Mouse (Mus musculus): Measurements from ENCODE around the gene Cct5.

Gene Cct5

DNA sequence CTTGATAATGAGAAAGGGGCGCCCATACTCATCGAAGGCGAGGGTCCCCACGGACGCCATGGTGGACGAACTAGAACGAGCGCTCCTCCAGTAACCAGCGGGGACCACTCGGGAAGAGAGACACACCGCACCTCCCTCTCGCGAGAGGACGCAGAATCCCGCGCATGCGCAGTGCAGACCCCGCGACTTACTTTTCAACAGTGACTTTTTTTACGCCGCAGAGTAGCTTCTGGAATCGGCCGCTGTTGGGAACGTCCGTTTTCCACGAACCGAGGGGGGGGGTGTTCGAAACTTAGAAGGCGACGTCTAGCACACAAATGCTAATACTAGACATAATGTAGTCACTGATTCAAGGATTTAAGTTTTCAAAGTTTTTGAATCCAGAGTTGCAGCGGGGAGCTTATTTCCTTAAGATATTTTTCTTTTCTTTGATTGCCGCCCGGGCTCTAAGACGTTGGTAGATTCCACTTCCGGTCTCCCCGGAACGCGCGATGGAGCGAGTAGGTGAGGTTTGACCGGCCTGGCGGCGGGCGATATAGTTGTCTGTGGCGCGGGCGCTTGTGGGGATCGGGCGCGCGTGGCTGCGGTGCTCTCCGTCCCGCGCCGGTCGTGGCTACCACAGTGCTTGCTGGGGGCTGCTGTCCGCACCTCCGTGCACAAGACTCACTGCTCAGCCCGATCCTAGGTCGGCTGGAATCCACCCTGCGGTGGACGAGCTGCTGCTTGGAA lies at the start of gene Cct5, which contains the start of gene Fam173b:
Gene Cct5, minus strand, starts transcription at position 159 of the 729 bp plus-strand sequence.
Gene Fam173b, plus strand, starts transcription at position 207 of the 729 bp plus-strand sequence.
- peak; percentile 98 for DNase-seq

DNA sequence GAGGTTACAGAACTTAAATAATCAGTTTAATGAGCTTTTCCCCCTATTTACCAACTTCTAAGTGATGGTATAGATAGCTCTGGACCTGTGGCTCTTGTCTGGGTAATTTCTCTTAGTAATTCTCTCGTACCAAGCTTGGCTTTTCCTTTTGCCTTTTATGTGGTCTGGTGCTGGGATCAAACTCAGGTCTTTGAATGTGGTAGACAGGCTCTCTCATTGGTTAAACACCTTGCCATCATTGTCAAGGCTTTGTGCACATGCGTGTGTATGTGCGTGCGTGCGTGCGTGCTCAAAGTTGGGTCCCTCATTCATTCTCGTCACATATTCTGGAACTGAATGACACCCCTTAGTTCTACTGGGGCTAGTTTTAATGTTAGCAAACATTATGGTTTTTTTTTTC lies 49.2 kb upstream of the Cct5 start:
- DNase-seq, result no peak

DNA sequence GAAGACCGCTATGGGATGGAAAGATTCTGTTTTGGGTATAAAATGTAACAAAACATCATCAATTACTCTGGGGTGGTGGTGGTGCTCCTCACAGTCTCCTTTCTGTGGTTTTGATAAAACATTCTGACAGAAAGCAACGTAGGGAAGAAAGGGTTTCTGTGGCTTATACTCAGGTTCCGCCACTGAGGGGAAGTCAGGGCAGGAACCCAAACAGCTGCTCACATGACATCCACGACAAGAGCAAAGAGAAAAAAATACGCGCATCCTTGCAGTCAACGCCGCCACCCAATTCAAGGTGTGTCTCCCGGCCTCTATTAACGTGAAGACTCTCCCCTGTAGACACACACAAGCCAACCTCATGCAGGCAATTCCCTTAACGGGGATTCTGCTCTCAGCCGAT lies 48.1 kb upstream of the Cct5 start:
- DNase-seq, result no peak

DNA sequence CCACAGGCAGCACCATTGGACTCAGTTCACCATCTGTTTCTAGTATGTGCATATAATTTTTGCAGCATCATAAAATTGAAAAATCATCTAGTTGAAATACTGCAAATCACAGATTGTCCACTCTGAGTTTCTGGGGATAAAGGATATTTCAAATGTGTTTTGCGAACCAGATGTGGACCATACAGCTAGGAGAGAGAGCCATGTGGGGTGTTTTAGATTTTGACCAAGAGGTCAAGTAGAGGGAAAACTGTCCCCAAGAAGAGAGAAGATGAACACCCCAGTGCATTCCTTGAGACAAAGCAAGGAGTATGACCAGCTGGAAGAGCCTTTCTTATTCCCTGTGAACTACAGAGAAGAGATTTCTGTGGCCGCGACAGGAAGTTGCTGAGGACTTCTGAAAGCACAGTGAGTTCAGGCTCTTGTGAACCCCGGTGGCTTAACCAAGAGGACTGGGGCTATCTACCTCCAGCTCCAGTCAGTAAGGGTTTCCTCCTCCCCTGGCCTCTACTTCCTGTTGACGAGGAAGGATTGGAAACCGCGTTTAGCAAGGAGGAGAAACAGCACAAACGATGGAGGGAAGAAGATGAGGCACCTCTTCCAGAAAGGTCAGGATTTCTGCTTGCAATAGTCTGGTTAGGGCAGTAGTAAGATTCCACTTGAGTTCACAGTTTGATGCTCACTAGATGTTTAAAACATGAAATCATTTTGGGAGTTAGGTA lies 46.4 kb upstream of the Cct5 start:
- no peak for DNase-seq

DNA sequence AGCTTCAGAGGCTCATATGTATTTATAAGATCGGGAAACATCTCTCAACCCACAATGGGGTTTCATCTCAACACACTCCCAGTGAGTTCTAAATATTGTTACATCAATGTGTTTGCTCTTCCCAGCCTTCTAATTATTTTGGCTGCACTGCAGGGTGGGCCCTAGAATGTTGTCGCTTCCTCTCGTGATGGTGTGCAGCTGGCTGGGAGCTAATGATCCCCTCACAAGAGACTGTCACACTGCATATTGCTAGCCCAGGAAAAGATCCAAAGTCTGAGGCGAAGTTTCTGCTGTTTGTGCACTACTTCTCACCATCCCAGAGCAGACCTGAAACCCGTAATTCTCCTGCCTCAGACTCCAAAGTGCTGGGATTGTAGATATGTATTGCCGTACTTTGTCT lies 45.6 kb upstream of the Cct5 start:
- DNase-seq, result no peak

DNA sequence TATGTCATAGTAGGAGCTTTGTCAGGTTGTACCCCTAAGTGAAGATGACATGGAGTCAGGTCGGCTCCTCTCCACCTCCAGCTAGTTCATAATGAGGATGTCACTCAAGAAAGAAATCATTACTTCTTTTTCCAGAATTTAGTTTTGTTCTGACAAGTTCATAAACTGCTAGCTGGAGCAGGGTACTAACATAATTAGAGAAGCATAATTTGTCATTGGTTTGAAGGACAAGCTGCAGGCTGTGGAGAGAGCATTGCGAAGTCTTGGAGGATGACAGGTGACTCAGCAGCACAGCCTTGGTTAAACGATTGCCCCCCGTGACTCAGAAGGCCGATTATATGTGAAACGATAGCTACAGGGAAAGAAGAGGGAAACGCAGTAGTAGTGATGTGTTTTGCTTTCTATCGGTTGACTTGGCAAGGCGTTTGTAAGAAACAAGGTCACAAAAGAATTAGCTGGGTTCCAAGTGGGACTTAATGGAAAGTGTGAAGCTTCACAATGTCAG lies 34.5 kb upstream of the Cct5 start:
- DNase-seq, result no peak

DNA sequence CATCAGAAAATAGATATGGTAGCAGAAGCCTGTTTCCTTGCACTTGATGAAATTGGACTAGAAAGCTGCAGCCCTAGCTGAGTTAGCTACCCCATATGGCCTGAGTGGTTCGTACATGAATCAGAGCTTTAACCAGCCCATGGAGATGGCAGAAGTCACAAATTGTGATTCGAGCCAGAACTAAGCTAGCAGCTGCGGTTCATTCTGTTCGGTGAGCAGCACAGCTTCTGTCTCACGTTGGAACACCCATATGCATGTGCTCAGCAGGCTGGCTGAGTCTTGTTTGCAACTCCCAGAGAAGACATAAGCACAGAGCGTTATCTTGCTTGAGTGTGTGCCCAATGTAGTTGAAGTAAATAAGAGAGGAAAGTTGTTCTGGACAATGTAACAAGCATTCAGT lies 33.0 kb upstream of the Cct5 start:
- no peak for DNase-seq

DNA sequence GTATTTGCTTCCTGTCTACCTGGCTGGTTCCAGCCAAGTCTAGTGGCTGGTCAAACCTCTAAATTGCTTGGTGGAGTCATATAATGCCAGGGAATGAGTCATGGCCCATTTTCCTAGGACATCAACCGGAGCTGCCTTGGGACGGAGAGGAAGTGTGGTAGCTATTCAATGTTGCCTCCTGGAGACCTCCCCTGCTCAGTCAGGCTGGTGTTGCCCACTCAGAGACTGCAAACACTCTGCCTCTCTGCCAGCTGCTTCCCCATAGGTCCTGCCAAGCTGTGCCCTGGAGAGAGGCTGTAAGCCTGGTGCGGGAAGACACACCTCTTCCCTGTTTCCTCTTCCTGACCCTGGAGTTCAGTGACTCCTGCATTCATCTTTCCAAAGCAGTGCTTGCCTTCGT lies 30.9 kb upstream of the Cct5 start:
- DNase-seq, result no peak

DNA sequence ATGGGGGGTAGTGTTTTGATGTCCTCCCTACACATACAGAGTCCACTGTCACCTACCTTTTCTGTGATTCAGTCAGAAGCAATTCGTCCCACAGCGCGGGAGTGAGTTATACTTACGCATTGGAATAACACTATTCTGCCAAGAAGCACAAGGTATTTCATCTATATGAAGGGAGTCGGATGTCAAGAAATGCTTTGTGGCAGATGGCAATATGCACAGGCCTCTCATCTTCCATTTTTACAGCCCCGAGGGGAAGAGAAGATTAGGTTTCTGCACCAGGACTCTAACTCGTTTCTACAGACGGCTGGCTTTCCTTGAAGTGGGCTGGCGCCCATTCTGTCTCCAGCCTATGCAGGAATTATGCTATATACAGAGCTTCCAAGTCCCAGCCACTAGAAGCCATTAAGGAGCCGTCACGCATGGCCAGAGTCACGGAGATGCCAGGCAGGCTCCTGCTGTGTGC lies 29.8 kb upstream of the Cct5 start:
- DNase-seq, result no peak

DNA sequence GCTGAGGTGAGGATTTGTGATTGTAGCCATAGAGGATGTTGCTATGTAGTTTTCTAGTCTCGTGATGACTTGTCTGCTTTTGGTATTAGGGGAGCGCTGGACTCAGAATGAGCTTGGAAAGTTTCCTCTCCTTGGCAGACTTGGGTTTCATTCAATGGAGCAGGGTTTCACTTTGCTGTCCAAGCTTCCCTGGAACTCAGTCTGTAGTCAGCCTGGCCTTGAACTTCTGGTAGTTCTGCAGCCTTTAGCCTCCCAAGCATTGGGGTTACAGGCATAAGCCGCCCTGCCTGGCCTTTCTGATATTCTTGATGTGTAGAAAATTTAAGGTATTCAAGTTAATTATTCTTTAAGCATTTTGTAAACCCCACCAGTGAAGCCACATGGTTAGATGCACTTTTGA lies 28.0 kb upstream of the Cct5 start:
- no peak for DNase-seq

DNA sequence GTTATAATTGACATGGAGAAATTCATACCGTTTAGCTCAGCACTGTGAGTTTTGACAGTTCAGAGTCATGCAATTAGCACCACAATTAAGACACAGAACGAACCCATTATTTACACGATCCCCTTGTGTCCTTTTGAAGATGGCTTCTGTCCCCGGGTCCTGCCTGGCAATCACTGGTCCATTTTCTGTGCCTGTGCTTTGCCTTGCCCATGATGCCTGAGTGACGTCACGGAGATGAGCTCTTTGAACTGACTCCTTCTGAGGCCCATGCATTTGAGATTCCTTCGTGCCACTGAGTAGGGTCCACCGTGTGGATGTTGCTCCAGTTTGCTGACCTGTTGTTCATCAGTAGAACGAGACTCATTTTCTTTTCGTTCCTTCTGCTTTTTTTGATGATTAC lies 26.6 kb upstream of the Cct5 start:
- DNase-seq, result no peak

DNA sequence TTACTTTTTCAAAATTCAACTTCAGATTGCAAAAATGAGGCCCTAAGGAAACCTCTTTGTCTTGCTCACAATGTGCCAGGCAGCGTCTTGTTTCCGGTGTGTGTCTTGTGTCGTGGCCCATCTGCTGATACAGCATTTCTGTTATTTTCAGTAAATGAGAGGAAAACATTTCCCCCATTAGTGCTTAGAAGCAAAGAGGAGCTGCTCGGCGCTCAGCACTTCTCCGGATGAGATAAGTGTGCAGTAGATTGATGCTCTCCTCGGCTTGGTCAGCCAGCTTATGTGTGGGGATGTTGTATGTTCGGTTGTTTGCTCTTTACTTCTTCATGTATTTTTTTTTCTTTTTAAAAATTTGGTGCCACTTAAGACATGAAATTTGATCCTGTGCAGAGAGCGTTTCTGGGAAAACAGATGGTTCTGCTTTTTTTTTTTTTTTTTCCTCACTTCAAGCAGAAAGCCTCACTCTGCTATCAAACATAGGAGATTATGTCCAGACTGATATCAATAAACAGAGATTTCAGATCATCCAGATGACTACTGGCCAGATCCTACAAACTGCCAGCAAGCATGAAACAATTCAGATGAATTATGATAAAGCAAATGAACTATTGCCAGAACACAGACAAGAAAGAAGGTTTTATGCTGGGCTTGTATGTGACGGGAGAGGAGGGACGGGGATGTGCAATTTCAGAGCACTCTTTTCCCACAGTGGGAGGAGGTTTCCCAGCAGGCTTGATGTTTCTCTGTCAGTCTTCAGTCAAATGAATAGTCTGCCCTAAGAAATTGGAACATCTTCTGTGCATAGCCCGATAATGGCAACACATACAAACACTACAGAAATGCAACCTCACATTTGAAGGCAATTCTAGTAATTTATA lies 25.9 kb upstream of the Cct5 start:
- no peak for DNase-seq

DNA sequence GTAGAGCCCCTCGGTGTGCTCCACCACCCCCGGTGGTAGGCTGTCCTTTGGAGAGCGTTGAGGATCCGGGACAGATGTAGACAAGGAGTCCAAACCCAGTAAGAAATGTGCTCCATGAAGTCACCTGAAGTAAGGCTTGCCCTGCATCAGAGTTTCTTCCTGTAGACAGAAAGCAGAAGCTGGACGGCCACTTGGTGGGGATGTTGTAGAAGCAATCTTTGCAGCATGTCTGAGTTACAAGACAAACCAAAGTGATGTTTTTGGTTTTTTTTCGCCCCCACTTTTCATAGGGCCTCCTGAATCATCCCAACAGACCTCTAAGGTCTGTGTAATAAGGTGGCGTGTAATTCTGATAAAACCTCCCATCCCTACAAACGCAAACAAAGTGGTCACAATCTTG lies 17.9 kb upstream of the Cct5 start:
- no peak for DNase-seq

DNA sequence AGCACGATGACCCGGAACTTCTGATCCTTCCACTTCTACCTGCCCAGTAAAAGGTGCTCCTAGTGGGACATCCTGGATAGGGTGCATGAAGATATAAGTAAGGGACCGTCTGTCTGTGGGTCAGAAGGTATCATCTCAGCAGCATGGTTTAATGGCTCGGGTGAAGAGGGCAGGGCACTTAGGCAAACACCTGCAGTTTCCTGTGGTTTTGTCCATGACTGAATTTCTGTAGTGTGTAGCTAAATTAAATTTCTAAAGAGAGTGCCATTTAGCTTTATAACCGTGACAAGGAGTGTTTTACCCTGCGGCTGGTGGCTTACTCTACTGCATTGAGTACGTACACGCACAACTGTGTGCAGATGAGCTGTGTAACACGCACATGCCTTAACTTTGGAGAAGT lies 15.7 kb upstream of the Cct5 start:
- no peak for DNase-seq

DNA sequence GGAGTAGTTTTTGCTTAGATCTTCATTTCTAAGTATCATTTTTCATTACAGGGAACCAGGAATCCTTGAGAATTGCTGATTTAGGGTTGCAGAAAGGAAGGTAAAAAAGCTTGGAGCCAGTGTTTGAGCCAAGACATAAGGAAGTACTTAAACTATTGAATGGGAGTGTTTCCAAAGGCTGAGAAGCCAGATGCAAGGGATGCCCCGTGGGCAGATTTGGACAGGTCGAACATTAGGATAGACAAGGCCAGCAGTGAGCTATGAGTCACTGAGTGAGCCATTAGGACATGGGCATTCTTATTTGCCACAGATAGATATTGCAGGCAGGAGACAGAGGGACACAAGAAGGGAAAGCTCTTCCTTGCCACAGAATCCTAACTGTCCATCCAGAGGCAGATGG lies 13.1 kb upstream of the Cct5 start:
- DNase-seq, result no peak

DNA sequence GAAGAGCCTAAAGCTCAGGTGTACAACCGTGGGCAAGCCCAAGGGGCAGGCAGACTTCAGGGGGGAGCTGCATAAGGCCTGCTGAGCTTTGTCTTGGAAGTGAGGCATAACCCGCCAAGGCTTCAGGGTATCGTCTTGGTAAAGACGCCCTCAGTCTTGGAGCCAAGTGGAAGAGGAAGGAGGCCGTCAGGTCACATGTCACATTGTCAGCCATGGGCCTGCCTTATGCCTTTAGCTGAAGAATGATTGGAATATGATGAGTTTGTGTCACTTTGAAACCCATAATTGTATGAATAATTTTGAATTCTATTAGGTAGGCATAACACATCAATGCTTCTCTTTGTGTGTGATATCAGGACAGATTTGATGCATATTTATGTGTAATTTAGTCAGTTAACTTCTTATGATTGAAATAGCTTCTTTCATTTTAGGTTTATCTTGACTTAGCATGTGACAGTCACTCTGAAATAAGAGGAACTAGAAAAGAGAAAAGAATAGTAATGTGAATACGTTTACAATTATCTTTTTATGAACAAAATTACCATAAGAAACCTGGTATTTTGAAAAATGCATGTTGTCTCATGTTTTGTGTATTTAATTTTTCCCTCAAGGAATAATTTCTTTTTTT lies 12.3 kb upstream of the Cct5 start:
- no peak for DNase-seq

DNA sequence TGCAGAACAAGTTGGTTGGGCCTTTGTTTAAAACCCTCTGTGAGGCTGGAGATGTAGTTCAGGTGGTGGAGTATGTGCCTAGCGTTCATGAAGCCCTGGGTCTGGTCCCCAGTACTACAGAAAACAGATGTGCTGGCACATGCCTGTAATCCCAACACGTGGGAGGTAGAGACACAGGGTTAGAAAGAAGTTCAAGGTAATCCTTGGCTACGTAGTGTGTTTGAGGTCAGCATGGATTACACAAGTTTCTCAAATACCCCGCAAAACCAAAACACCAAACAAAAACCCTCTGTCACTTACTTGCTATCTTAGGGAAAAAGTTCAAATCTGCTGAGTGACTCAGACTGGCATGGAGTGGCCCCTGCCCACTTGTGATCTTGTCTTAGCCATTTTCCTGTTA lies 10.4 kb upstream of the Cct5 start:
- no peak for DNase-seq

DNA sequence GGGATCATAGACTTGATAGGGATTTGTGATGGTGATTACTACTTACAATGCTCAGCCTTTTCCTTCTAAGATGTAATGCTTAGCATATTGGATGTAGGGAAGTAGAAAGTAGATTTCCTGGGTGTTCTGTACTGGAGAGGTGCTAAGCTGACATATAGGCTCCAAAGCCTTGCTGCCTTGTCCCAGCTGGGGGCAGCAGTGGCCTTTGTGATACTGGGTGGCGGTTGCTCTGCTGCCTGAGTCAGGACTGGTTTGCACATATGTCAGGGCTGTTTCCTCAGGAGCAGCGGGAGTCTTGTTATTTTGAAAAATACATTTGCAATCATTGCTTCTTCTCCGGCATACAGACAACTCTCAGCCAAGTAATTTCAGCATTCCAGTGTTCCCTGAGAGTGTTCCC lies 9.4 kb upstream of the Cct5 start:
- DNase-seq, result no peak

DNA sequence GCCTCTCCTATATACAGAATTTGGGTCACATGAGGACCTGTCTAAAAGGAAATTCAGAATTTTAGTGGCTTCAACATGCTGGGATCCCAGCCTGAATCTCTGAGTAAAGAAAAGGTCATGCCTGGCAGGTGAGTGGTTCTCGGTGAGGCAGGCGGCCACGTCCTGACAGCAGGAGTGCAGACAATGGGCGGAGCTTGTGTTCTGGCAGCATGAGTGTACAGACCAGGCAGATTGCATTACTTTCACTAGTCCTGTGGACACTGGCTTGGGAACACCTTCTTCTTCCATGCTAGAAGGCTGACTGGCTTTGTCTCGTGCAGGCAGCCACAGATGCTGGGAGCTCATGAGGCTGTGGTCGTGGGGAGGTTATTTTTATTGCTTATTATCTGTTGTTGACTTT lies 5.2 kb upstream of the Cct5 start:
- DNase-seq, result peak; percentile 46 to 58

DNA sequence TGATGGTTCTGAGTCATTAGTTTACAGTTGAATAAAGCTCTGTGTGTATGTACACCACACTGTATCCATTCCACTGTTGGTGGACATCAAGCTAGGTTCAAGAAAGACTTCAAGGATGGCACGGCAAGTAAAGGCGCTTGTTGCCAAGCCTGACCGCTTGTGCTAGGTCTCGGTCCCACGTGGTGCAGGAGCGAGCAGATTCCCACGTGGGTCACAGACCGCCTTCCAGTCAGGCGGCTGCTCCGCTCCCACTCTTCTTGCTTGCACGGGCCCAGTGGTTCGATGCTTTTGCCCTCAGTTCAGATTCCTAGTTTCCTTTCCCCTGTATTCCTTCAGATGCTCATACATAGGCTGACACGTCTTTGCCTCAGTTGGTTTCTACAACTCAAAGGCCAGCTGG lies 1.5 kb upstream of the Cct5 start:
- DNase-seq, result no peak

DNA sequence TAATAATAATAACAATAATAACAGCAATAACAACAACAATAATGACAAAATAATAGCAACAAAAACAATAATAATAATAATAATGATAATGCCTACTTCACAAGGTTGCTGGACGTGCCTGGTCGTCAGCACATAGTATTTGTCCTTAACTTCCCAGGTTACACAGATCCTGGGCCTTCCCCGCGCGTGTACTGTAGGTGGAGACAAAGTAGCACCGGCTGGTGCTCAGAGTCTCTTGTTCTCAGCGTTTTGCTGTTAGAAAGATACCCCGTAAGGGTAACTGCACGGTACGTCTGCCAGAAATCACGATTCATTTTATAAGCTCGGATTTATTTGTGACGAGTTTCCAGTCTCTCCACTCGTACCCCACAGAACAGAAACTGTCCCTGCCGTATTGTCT lies 822 bp upstream of the Cct5 start:
- DNase-seq, result peak; percentile 44 to 63

DNA sequence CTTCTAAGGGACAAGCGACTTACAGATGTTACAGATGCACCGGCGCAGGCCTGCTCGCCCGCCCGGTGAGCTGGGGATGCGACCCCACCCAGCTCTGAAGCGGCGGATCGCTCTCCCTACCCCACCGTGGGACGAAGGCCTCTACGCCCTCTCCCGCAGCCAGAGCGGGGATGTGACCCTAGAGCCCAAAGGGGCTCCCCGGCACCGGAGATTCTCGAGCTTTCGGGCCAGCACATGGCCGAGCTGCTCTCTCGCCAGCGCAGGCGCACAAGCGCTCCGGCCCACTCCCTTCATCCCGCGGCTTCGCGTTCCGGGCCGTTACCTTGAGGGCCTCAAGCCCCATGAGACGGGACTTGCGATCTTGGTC lies 342 bp downstream of the Cct5 start:
- DNase-seq, result no peak

DNA sequence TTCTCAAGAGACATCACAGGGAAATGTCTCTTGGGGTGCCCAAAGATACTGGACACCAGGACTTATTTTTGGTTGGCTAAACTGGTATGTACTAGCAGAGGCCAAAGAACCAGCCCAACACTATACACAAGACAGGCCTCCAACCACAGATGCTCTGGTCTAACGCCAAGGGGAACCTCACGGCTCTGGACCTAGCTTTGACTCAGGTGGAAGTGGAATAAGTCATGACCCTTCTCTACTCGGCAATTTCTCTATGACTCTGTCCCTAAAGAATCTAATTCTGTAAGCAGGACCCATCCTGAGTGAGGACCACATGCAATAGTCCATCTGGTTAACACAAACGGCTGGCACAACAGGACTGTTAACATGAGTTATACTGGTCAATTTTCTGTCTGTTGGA lies 1.8 kb downstream of the Cct5 start:
- DNase-seq, result no peak
